Comparison of ENCODE assay signal across 8 mouse cellular contexts in genomic region chr4:41506156-41506555, GRCm38 (mm10). TPM values are rescaled to one million over a fixed set of nuclear protein-coding genes. Genes with fewer than 3 reads are reported as not detected.
DNase-seq lines count a peak whose midpoint lies in the region; ATAC-seq and TF ChIP-seq lines count a peak whose summit lies in the region.

No protein-coding gene starts in this region.

- peak in 1 of 2 experiments; percentile 69 for DNase-seq in layer of hippocampus, adult 2 months (ENCODE audit: low spot score in 2 of 2)
- DNase-seq in layer of hippocampus, adult 9-11 months, result no peak
- DNase-seq in c-Kit-positive CD71-positive TER-119-negative erythroid progenitor cells, embryonic 14.5 days (ENCODE audit: low read depth), result peak; percentile 53
- peak; percentile 97 for DNase-seq in midbrain, embryonic 11.5 days (ENCODE audit: low spot score, missing footprints)
- DNase-seq in testis, postnatal 14 days (ENCODE audit: low spot score), result peak; percentile 60

- H3K4me3 ChIP-seq in layer of hippocampus, adult 2 months, result peak overlapping the region; percentile 60; the same call in 1 of the 2 replicates
- H3K4me3 ChIP-seq in forebrain, embryonic 16.5 days (replicated peaks; ENCODE audit: low read length), result no peak overlapping the region; the same call in 1 of the 2 replicates
- peak overlapping the region; percentile 47; the same call in 1 of the 2 replicates for H3K4me3 ChIP-seq in hindbrain, embryonic 15.5 days
- no peak overlapping the region for H3K4me3 ChIP-seq in limb, embryonic 12.5 days (replicated peaks)
- H3K4me3 ChIP-seq in midbrain, embryonic 11.5 days (ENCODE audit: low read depth, low read length), result no peak overlapping the region

- no peaks in the 10 kb centered on the region for H3K9me3 ChIP-seq in forebrain, embryonic 16.5 days (ENCODE audit: control insufficient read depth, low read length)
- no peaks in the 10 kb centered on the region for H3K9me3 ChIP-seq in hindbrain, embryonic 15.5 days
- H3K9me3 ChIP-seq in limb, embryonic 12.5 days, result no peaks in the 10 kb centered on the region
- H3K9me3 ChIP-seq in midbrain, embryonic 11.5 days (ENCODE audit: control insufficient read depth, low read length), result no peaks in the 10 kb centered on the region

- peak overlapping the region; percentile 91; the same call in 1 of the 2 replicates for H3K4me2 ChIP-seq in forebrain, embryonic 16.5 days (ENCODE audit: low read length)
- peak overlapping the region; percentile 74 for H3K4me2 ChIP-seq in hindbrain, embryonic 15.5 days
- H3K4me2 ChIP-seq in limb, embryonic 12.5 days, result peak overlapping the region; percentile 81
- peak overlapping the region; percentile 91 for H3K4me2 ChIP-seq in midbrain, embryonic 11.5 days

- TF ChIP-seq CTCF in layer of hippocampus, adult 2 months (conservative IDR thresholded peaks at IDR 0.05), result peak; percentile 83

- peak overlapping the region; percentile 87 for H3K27ac ChIP-seq in layer of hippocampus, adult 2 months
- H3K27ac ChIP-seq in forebrain, embryonic 16.5 days (ENCODE audit: low read length), result no peak overlapping the region; the same call in 1 of the 2 replicates
- peak overlapping the region; percentile 70; the same call in 1 of the 2 replicates for H3K27ac ChIP-seq in hindbrain, embryonic 15.5 days (replicated peaks)
- H3K27ac ChIP-seq in limb, embryonic 12.5 days, result no peak overlapping the region
- no peak overlapping the region; the same call in 1 of the 2 replicates for H3K27ac ChIP-seq in midbrain, embryonic 11.5 days (ENCODE audit: low read depth, low read length)

- H3K36me3 ChIP-seq in forebrain, embryonic 16.5 days (ENCODE audit: control insufficient read depth, insufficient read depth), result no peaks in the 10 kb centered on the region
- H3K36me3 ChIP-seq in hindbrain, embryonic 15.5 days, result no peaks in the 10 kb centered on the region
- no peaks in the 10 kb centered on the region for H3K36me3 ChIP-seq in limb, embryonic 12.5 days
- H3K36me3 ChIP-seq in midbrain, embryonic 11.5 days (ENCODE audit: control insufficient read depth, insufficient read depth, low read length), result no peaks in the 10 kb centered on the region

- WGBS in forebrain, embryonic 16.5 days, result 13% methylated on average over 13 of the region's 13 CpGs
- 11% methylated on average over 13 of the region's 13 CpGs for WGBS in hindbrain, embryonic 15.5 days
- WGBS in limb, embryonic 12.5 days, result 9% methylated on average over 13 of the region's 13 CpGs
- 7% methylated on average over 13 of the region's 13 CpGs for WGBS in midbrain, embryonic 11.5 days

- H3K27me3 ChIP-seq in forebrain, embryonic 16.5 days (replicated peaks; ENCODE audit: control insufficient read depth, insufficient read depth, low read length), result peaks cover 8% of the 10 kb centered on the region; the same call in 1 of the 2 replicates
- peaks cover 4% of the 10 kb centered on the region; the same call in 1 of the 2 replicates for H3K27me3 ChIP-seq in hindbrain, embryonic 15.5 days
- H3K27me3 ChIP-seq in limb, embryonic 12.5 days, result peaks cover 48% of the 10 kb centered on the region
- peaks cover 13% of the 10 kb centered on the region for H3K27me3 ChIP-seq in midbrain, embryonic 11.5 days (ENCODE audit: control insufficient read depth, insufficient read depth, low read length)

- H3K9ac ChIP-seq in forebrain, embryonic 16.5 days (replicated peaks; ENCODE audit: low read depth, low read length), result no peak overlapping the region
- H3K9ac ChIP-seq in hindbrain, embryonic 15.5 days, result no peak overlapping the region
- no peak overlapping the region for H3K9ac ChIP-seq in limb, embryonic 12.5 days (replicated peaks)
- H3K9ac ChIP-seq in midbrain, embryonic 11.5 days (ENCODE audit: low read length), result peak overlapping the region; percentile 83; the same call in 1 of the 2 replicates

- H3K4me1 ChIP-seq in forebrain, embryonic 16.5 days (replicated peaks; ENCODE audit: control insufficient read depth, insufficient read depth, low read length), result peaks cover 28% of the 10 kb centered on the region
- H3K4me1 ChIP-seq in hindbrain, embryonic 15.5 days (replicated peaks), result peaks cover 40% of the 10 kb centered on the region
- H3K4me1 ChIP-seq in limb, embryonic 12.5 days (replicated peaks), result peaks cover 24% of the 10 kb centered on the region
- H3K4me1 ChIP-seq in midbrain, embryonic 11.5 days (ENCODE audit: control insufficient read depth, insufficient read depth, low read length), result peaks cover 25% of the 10 kb centered on the region

- ATAC-seq in forebrain, embryonic 16.5 days, result no peak
- ATAC-seq in hindbrain, embryonic 15.5 days (ENCODE audit: low FRiP score, low read depth), result no peak
- ATAC-seq in limb, embryonic 12.5 days (ENCODE audit: insufficient number of reproducible peaks, insufficient read depth, low FRiP score, low TSS enrichment, low read depth), result no peak
- no peak for ATAC-seq in midbrain, embryonic 11.5 days (ENCODE audit: low FRiP score)

RNA-seq across cellular contexts. Expression of gene AI464131, which starts 3.3 kb away (rescaled TPM):
- 10 to 100 TPM; 31.4 to 31.8 TPM for total RNA-seq in layer of hippocampus, adult 2 months (2021)
- 2.8 and 3.4 TPM in 2 replicates for polyA plus RNA-seq in forebrain, embryonic 16.5 days (2015; fragmentation: Nextera tagmentation; extraction: Ambion mirVana)
- polyA plus RNA-seq in hindbrain, embryonic 15.5 days (2015; fragmentation: Nextera tagmentation; extraction: Ambion mirVana), result 11.2 and 14.0 TPM in 2 replicates
- polyA plus RNA-seq in limb, embryonic 12.5 days (2016; fragmentation: Nextera tagmentation; extraction: Ambion mirVana), result 2.3 and 3.1 TPM in 2 replicates
- 6.9 and 7.6 TPM in 2 replicates for polyA plus RNA-seq in midbrain, embryonic 11.5 days (2014; fragmentation: Nextera tagmentation; extraction: Ambion mirVana)

RNA-seq across cellular contexts. Expression of gene 1110017D15Rik, which starts 11.0 kb away (rescaled TPM):
- total RNA-seq in layer of hippocampus, adult 2 months (2021), result 1 to 10 TPM; 4.5 to 6.1 TPM
- polyA plus RNA-seq in forebrain, embryonic 16.5 days (2015; fragmentation: Nextera tagmentation; extraction: Ambion mirVana), result 8.8 and 11.1 TPM in 2 replicates
- polyA plus RNA-seq in hindbrain, embryonic 15.5 days (2015; fragmentation: Nextera tagmentation; extraction: Ambion mirVana), result 17.0 and 19.3 TPM in 2 replicates
- 1.5 TPM in 2 replicates for polyA plus RNA-seq in limb, embryonic 12.5 days (2016; fragmentation: Nextera tagmentation; extraction: Ambion mirVana)
- 3.6 and 4.6 TPM in 2 replicates for polyA plus RNA-seq in midbrain, embryonic 11.5 days (2014; fragmentation: Nextera tagmentation; extraction: Ambion mirVana)

RNA-seq across cellular contexts. Expression of gene Nudt2, which starts 41.2 kb away (rescaled TPM):
- total RNA-seq in layer of hippocampus, adult 2 months (2021), result 10 to 100 TPM; 29.3 to 30.4 TPM
- polyA plus RNA-seq in forebrain, embryonic 16.5 days (2015; fragmentation: Nextera tagmentation; extraction: Ambion mirVana), result 68.2 and 71.7 TPM in 2 replicates
- polyA plus RNA-seq in hindbrain, embryonic 15.5 days (2015; fragmentation: Nextera tagmentation; extraction: Ambion mirVana), result 68.3 and 76.0 TPM in 2 replicates
- polyA plus RNA-seq in limb, embryonic 12.5 days (2016; fragmentation: Nextera tagmentation; extraction: Ambion mirVana), result 49.9 and 50.1 TPM in 2 replicates
- 70.2 and 70.3 TPM in 2 replicates for polyA plus RNA-seq in midbrain, embryonic 11.5 days (2014; fragmentation: Nextera tagmentation; extraction: Ambion mirVana)

RNA-seq across cellular contexts. Expression of gene Kif24, which starts 41.5 kb away (rescaled TPM):
- total RNA-seq in layer of hippocampus, adult 2 months (2021), result 1 to 10 TPM; 1.2 to 1.3 TPM
- 3.7 and 4.9 TPM in 2 replicates for polyA plus RNA-seq in forebrain, embryonic 16.5 days (2015; fragmentation: Nextera tagmentation; extraction: Ambion mirVana)
- 2.9 and 4.1 TPM in 2 replicates for polyA plus RNA-seq in hindbrain, embryonic 15.5 days (2015; fragmentation: Nextera tagmentation; extraction: Ambion mirVana)
- polyA plus RNA-seq in limb, embryonic 12.5 days (2016; fragmentation: Nextera tagmentation; extraction: Ambion mirVana), result 11.6 and 11.7 TPM in 2 replicates
- polyA plus RNA-seq in midbrain, embryonic 11.5 days (2014; fragmentation: Nextera tagmentation; extraction: Ambion mirVana), result 9.6 and 9.9 TPM in 2 replicates

Comparison
In these comparisons a context has a peak if more than half of its experiments do, and no peak if none do; other contexts are left out.
1. H3K27ac ChIP-seq: peak in layer of hippocampus, adult 2 months (single experiment) and hindbrain, embryonic 15.5 days (single experiment); none in forebrain, embryonic 16.5 days (single experiment), limb, embryonic 12.5 days (single experiment) and midbrain, embryonic 11.5 days (single experiment).
2. H3K4me3 ChIP-seq: peak in layer of hippocampus, adult 2 months (single experiment) and hindbrain, embryonic 15.5 days (single experiment); none in forebrain, embryonic 16.5 days (single experiment), limb, embryonic 12.5 days (single experiment) and midbrain, embryonic 11.5 days (single experiment).
3. Peak in every context shown above with its lines, with median percentiles within 50 percentile points of each other: H3K4me2 ChIP-seq.